Mouse (Mus musculus) hindbrain, embryonic 12.5 days (tissue): Measurements from ENCODE around the gene Gm43951. TPM values are rescaled to one million over a fixed set of nuclear protein-coding genes. Genes with fewer than 3 reads are reported as not detected.

Experiments
- ATAC-seq: fragments of 200-750 bp; cut with Nextera tagmentation; 2 replicates; pipeline ENCODE4 v1.8.0; 2017; ENCODE audit warnings: moderate TSS enrichment; ENCODE audit not compliant: low FRiP score
- H3K27ac ChIP-seq: fragments of 300-500 bp; sonication (generic); 2 replicates; pipeline ENCODE4 v1.5.1; 2016; ENCODE audit warnings: mild to moderate bottlenecking
- H3K27me3 ChIP-seq: fragments of 300-500 bp; sonication (generic); 2 replicates; pipeline ENCODE4 v1.6.1; 2016; ENCODE audit warnings: mild to moderate bottlenecking
- H3K36me3 ChIP-seq: fragments of 300-500 bp; sonication (generic); 2 replicates; pipeline ENCODE4 v1.6.1; 2016; ENCODE audit warnings: mild to moderate bottlenecking
- H3K4me1 ChIP-seq: fragments of 300-500 bp; sonication (generic); 2 replicates; pipeline ENCODE4 v1.6.1; 2016
- H3K4me2 ChIP-seq: fragments of 300-500 bp; sonication (generic); replicated peaks from 2 replicates; pipeline ENCODE4 v1.6.1; 2016; ENCODE audit warnings: mild to moderate bottlenecking
- H3K4me3 ChIP-seq: fragments of 300-500 bp; sonication (generic); 2 replicates; pipeline ENCODE4 v1.5.1; 2016; ENCODE audit warnings: mild to moderate bottlenecking
- H3K9ac ChIP-seq: fragments of 300-500 bp; sonication (generic); 2 replicates; pipeline ENCODE4 v1.6.1; 2016; ENCODE audit warnings: mild to moderate bottlenecking, moderate library complexity
- H3K9me3 ChIP-seq: fragments of 300-500 bp; sonication (generic); replicated peaks from 2 replicates; pipeline ENCODE4 v1.6.1; 2016; ENCODE audit warnings: mild to moderate bottlenecking
- WGBS: fragments of 180-500 bp; shearing (Covaris S2); methylation state at CpG from one replicate; pipeline ENCODE4 v1.1.7; 2016; 5-methylcytosine and 5-hydroxymethylcytosine counted together
- polyA plus RNA-seq: library from polyadenylated mRNA; unstranded; fragments of >200 nt; fragmentation: Nextera tagmentation; extraction: Ambion mirVana; gene quantifications from 2 replicates; pipeline ENCODE4 v1.2.1, GENCODE M21; 2016

The Gm43951 gene
- polyA plus RNA-seq, 1 experiment from 2014 or later: 1.1 TPM

GRCm38 (mm10) chr11:72155186-72155980 is 51.3 kb downstream of the Gm43951 start:
- 63% methylated on average over 11 of the region's 11 CpGs for WGBS
- H3K4me2 ChIP-seq: no peak overlapping the region
- H3K36me3 ChIP-seq: peaks cover 52% of the 10 kb centered on the region
- no peak overlapping the region for H3K27ac ChIP-seq
- no peak for ATAC-seq
- H3K27me3 ChIP-seq: no peaks in the 10 kb centered on the region
- H3K4me1 ChIP-seq: peaks cover 4% of the 10 kb centered on the region
- H3K9ac ChIP-seq: no peak overlapping the region
- H3K9me3 ChIP-seq: no peaks in the 10 kb centered on the region
- H3K4me3 ChIP-seq: no peak overlapping the region

Other genes with a start within 250 kb of the Gm43951 start
- 0.25 and 0.40 TPM in 2 replicates for gene Aipl1, start 169.3 kb downstream of the Gm43951 start, polyA plus RNA-seq
- 98.6 and 104 TPM in 2 replicates for gene Pimreg, start 164.8 kb downstream of the Gm43951 start, polyA plus RNA-seq
- 1.1 and 1.8 TPM in 2 replicates for gene Pitpnm3, start 71.1 kb downstream of the Gm43951 start, polyA plus RNA-seq
- gene 4933427D14Rik, start 619 bp upstream of the Gm43951 start, polyA plus RNA-seq: 19.6 and 19.9 TPM in 2 replicates
- gene Txndc17, start 707 bp upstream of the Gm43951 start, polyA plus RNA-seq: 159 and 167 TPM in 2 replicates
- gene Med31, start 8.8 kb upstream of the Gm43951 start, polyA plus RNA-seq: 49.6 and 57.6 TPM in 2 replicates
- gene Slc13a5, start 60.4 kb upstream of the Gm43951 start, polyA plus RNA-seq: 0.36 and 0.52 TPM in 2 replicates
- 1.9 and 2.6 TPM in 2 replicates for gene Xaf1, start 94.8 kb upstream of the Gm43951 start, polyA plus RNA-seq
- not detected in 2 replicates for gene Fbxo39, start 107.6 kb upstream of the Gm43951 start, polyA plus RNA-seq
- 6.6 and 7.9 TPM in 2 replicates for gene Tekt1, start 155.6 kb upstream of the Gm43951 start, polyA plus RNA-seq
- gene Smtnl2, start 204.9 kb upstream of the Gm43951 start, polyA plus RNA-seq: 14.5 and 15.3 TPM in 2 replicates
- gene Ggt6, start 228.7 kb upstream of the Gm43951 start, polyA plus RNA-seq: 0.32 TPM in 1 of 2 replicates, not detected in the other
- 112 and 123 TPM in 2 replicates for gene Mybbp1a, start 234.5 kb upstream of the Gm43951 start, polyA plus RNA-seq